Mouse (Mus musculus) cerebellum, adult 2 months (tissue): Measurements from ENCODE around the gene Gfpt2. TPM values are rescaled to one million over a fixed set of nuclear protein-coding genes. Genes with fewer than 3 reads are reported as not detected.

Source experiments
- DNase-seq, 2 experiments: peaks; one replicate each; pipeline ENCODE4 v3.0.0; 2021
- H3K27ac ChIP-seq: fragments of 200-500 bp; 2 replicates; pipeline ENCODE4 v1.5.1; 2012; ENCODE audit warnings: low read length, control low read depth, inconsistent platforms; ENCODE audit not compliant: insufficient read depth
- H3K27me3 ChIP-seq: fragments of 200-500 bp; 2 replicates; pipeline ENCODE4 v1.6.1; 2012; ENCODE audit warnings: inconsistent platforms, mild to moderate bottlenecking, low read length, moderate library complexity; ENCODE audit not compliant: control insufficient read depth, insufficient read depth
- H3K4me1 ChIP-seq: fragments of 200-500 bp; 2 replicates; pipeline ENCODE4 v1.6.1; 2011; ENCODE audit warnings: low read length; ENCODE audit not compliant: control insufficient read depth, insufficient read depth
- H3K4me3 ChIP-seq: fragments of 200-500 bp; replicated peaks from 2 replicates; pipeline ENCODE3; 2011; ENCODE audit warnings: mild to moderate bottlenecking, low read depth, low read length, control low read depth; ENCODE audit not compliant: insufficient read depth
- CTCF ChIP-seq: fragments of 200-500 bp; IDR thresholded peaks from 2 replicates; pipeline ENCODE4 v1.5.1; 2011; ENCODE audit warnings: low read depth, mild to moderate bottlenecking, control low read depth, low read length, moderate library complexity, borderline replicate concordance; ENCODE audit not compliant: insufficient read depth
- POLR2A ChIP-seq: fragments of 200-500 bp; IDR thresholded peaks from 2 replicates; pipeline ENCODE4 v1.6.1; 2011; ENCODE audit warnings: low read length, control low read depth, borderline replicate concordance; ENCODE audit not compliant: insufficient read depth
- WGBS: fragments of 180-500 bp; shearing (Covaris S2); methylation state at CpG from one replicate; pipeline ENCODE4 v1.1.7; 2018; 5-methylcytosine and 5-hydroxymethylcytosine counted together
- polyA plus RNA-seq: library from polyadenylated mRNA; depleted of rRNA; stranded (reverse); fragments of >200 nt; gene quantifications from 2 replicates; pipeline ENCODE4 v1.2.3, GENCODE M21; 2012; rRNA removed

Gene Gfpt2
- 2.8 and 3.1 TPM in 2 replicates for polyA plus RNA-seq

GRCm38 (mm10) chr11:49793619-49794341 lies at the start of gene Gfpt2:
Gene Gfpt2 (plus strand): TSS chr11:49794178.
- peak; percentile 44 to 55 for DNase-seq
- TF ChIP-seq POLR2A: no peak; the same call in 1 of the 2 replicates
- no peak for TF ChIP-seq CTCF
- 1% methylated on average over 25 of the region's 25 CpGs for WGBS
- Histone ChIP-seq H3K27ac (no peak within 1 kb of the TSS), H3K27me3 (no peaks in the 10 kb centered on the region), H3K4me1 (no peaks in the 10 kb centered on the region), H3K4me3 (peak within 1 kb of the TSS; percentile 53)

- peak in 1 of 2 experiments; percentile 14 for DNase-seq
- Histone ChIP-seq H3K4me1 (no peaks in the 10 kb centered on the region), H3K4me3 (no peak overlapping the region), H3K27me3 (no peaks in the 10 kb centered on the region), H3K27ac (no peak overlapping the region)
- TF ChIP-seq POLR2A: no peak
Observed at GRCm38 (mm10) chr11:49744981-49745380, 49.0 kb upstream of the Gfpt2 start.

- H3K27me3 ChIP-seq: no peaks in the 10 kb centered on the region
- H3K4me1 ChIP-seq: no peaks in the 10 kb centered on the region
- no peak for DNase-seq
- H3K4me3 ChIP-seq: no peak overlapping the region
- H3K27ac ChIP-seq: no peak overlapping the region
- TF ChIP-seq POLR2A (no peak), CTCF (no peak)
- 18% methylated on average over 3 of the region's 3 CpGs for WGBS
Observed at GRCm38 (mm10) chr11:49745839-49746238, 48.1 kb upstream of the Gfpt2 start.

GRCm38 (mm10) chr11:49746756-49747155 lies 47.2 kb upstream of the Gfpt2 start:
- 100% methylated on average over 1 of the region's 1 CpGs for WGBS
- Histone ChIP-seq H3K4me1 (no peaks in the 10 kb centered on the region), H3K27ac (no peak overlapping the region), H3K27me3 (no peaks in the 10 kb centered on the region), H3K4me3 (no peak overlapping the region)
- no peak for DNase-seq
- TF ChIP-seq CTCF (no peak), POLR2A (no peak)

DNA sequence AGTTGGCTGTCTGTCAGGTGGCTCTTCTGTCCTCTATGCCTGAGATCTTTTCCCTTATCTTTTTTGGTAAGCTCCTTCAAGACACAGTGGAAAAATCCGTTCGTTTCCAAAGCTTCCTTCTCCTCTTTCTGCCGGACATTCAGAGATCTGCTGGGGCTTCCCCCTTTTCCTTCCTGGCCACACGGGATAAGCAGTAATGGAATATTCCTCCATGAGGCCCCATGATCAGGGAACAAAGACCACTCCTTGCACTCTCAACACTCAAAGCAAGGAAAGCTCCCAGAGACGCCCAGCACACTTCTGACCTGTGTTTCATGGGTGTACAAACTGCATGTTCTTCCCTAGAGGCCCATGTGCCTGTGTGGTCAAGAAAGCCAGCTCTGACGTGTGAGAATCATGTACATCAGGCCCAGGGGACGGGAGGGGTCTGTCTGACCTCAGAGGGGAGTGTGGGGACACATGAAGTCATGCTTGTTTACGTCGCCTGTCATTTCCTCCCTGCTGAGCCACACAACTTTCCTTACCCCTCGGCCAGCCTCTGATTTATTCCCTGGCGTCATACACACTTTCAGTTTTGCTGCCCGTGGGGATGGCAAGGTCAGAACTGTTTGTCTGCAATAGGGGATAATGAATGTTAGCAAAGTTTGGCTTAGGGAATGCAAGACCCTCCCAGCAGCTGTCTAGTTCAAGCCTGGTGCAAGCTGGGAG lies 38.9 kb upstream of the Gfpt2 start:
- 51% methylated on average over 12 of the region's 12 CpGs for WGBS
- no peaks in the 10 kb centered on the region for H3K4me1 ChIP-seq
- no peak for DNase-seq
- H3K27me3 ChIP-seq: no peaks in the 10 kb centered on the region
- no peak overlapping the region for H3K4me3 ChIP-seq
- no peak for TF ChIP-seq CTCF
- H3K27ac ChIP-seq: no peak overlapping the region

- TF ChIP-seq POLR2A (no peak), CTCF (no peak)
- no peak for DNase-seq
- Histone ChIP-seq H3K27me3 (no peaks in the 10 kb centered on the region), H3K4me1 (no peaks in the 10 kb centered on the region), H3K4me3 (no peak overlapping the region), H3K27ac (no peak overlapping the region)
- WGBS: 88% methylated on average over 3 of the region's 3 CpGs
Observed at GRCm38 (mm10) chr11:49758096-49758495, 35.9 kb upstream of the Gfpt2 start.

GRCm38 (mm10) chr11:49761130-49761529 lies 32.8 kb upstream of the Gfpt2 start:
- Histone ChIP-seq H3K27me3 (no peaks in the 10 kb centered on the region), H3K27ac (no peak overlapping the region), H3K4me3 (no peak overlapping the region), H3K4me1 (no peaks in the 10 kb centered on the region)
- TF ChIP-seq CTCF (no peak), POLR2A (no peak)
- WGBS: 56% methylated on average over 5 of the region's 5 CpGs
- DNase-seq: no peak

GRCm38 (mm10) chr11:49763555-49763954 lies 30.4 kb upstream of the Gfpt2 start:
- Histone ChIP-seq H3K27ac (no peak overlapping the region), H3K27me3 (no peaks in the 10 kb centered on the region), H3K4me1 (no peaks in the 10 kb centered on the region), H3K4me3 (no peak overlapping the region)
- no peak for TF ChIP-seq CTCF
- no peak for TF ChIP-seq POLR2A
- DNase-seq: no peak
